ENCODE assay signal across 9 mouse cellular contexts in genomic region chr17:35162121-35162520, GRCm38 (mm10). TPM values are rescaled to one million over a fixed set of nuclear protein-coding genes. Genes with fewer than 3 reads are reported as not detected.
DNase-seq lines count a peak whose midpoint lies in the region; ATAC-seq and TF ChIP-seq lines count a peak whose summit lies in the region.
"Had no signal": no experiment of that assay in that cellular context is flagged by ENCODE, and none has a peak within 500 bp of the region (broad histone marks: within the 10 kb centered on the region; RNA-seq: fewer than 3 reads in every experiment).

No protein-coding gene starts in this region.

- no peaks in the 10 kb centered on the region for H3K27me3 ChIP-seq in kidney, embryonic 15.5 days
- H3K27me3 ChIP-seq in embryonic facial prominence, embryonic 15.5 days, result no peaks in the 10 kb centered on the region
- no peaks in the 10 kb centered on the region for H3K27me3 ChIP-seq in myocyte (ENCODE audit: control insufficient read depth, insufficient read depth, insufficient read length)
- H3K27me3 ChIP-seq: Patski had no signal

- no peak overlapping the region for H3ac ChIP-seq in myocyte (ENCODE audit: control insufficient read depth, insufficient read length)

- H3K9ac ChIP-seq in kidney, embryonic 15.5 days, result peak overlapping the region; percentile 99
- no peak overlapping the region for H3K9ac ChIP-seq in embryonic facial prominence, embryonic 15.5 days

- no peak for TF ChIP-seq POLR2A in myocyte (IDR thresholded peaks at IDR 0.05; ENCODE audit: insufficient read length, low read depth)

- ATAC-seq in kidney, embryonic 15.5 days (replicated peaks; ENCODE audit: low FRiP score), result no peak
- ATAC-seq in embryonic facial prominence, embryonic 15.5 days (ENCODE audit: insufficient number of reproducible peaks, low FRiP score, low TSS enrichment, low read depth), result no peak
- ATAC-seq: Patski had no signal

- intact Hi-C loops in left cerebral cortex, postnatal 25 days (cut with DNase I), result loop anchor here (2.0 kb wide), 1 partner anchor 13 kb away; no protein-coding TSS in a partner anchor

- peak overlapping the region; percentile 89 for H3K4me2 ChIP-seq in kidney, embryonic 15.5 days
- H3K4me2 ChIP-seq in embryonic facial prominence, embryonic 15.5 days (replicated peaks), result peak overlapping the region; percentile 88
- peak overlapping the region; percentile 93 for H3K4me2 ChIP-seq in myocyte (ENCODE audit: low read depth)

- H3K79me2 ChIP-seq in myocyte (ENCODE audit: control insufficient read depth, insufficient read depth), result peaks cover 68% of the 10 kb centered on the region

- H3K4me3 ChIP-seq in kidney, embryonic 15.5 days (replicated peaks), result peak overlapping the region; percentile 84
- H3K4me3 ChIP-seq in embryonic facial prominence, embryonic 15.5 days (replicated peaks), result peak overlapping the region; percentile 100
- H3K4me3 ChIP-seq in myocyte, result peak overlapping the region; percentile 83

- WGBS in kidney, embryonic 15.5 days, result 58% methylated on average over 14 of the region's 14 CpGs
- 67% methylated on average over 14 of the region's 14 CpGs for WGBS in embryonic facial prominence, embryonic 15.5 days

- H3K9me3 ChIP-seq in kidney, embryonic 15.5 days (replicated peaks), result no peaks in the 10 kb centered on the region
- H3K9me3 ChIP-seq in embryonic facial prominence, embryonic 15.5 days (replicated peaks), result no peaks in the 10 kb centered on the region

- no peak for DNase-seq in kidney, postnatal 14 days
- DNase-seq in induced T-regulatory cell, adult 2 months (ENCODE audit: low read depth), result peak; percentile 42
- no peak for DNase-seq in yolk sac, embryonic 10.5 days (ENCODE audit: low spot score)
- DNase-seq in spleen, adult 18-20 months, result no peak
- no peak for DNase-seq in left cerebral cortex, postnatal 25 days (ENCODE audit: low spot score in 2 of 2)

- no peak overlapping the region for H3K27ac ChIP-seq in kidney, embryonic 15.5 days
- H3K27ac ChIP-seq in embryonic facial prominence, embryonic 15.5 days (replicated peaks), result peak overlapping the region; percentile 39

- H3K4me1 ChIP-seq in kidney, embryonic 15.5 days, result peaks cover 32% of the 10 kb centered on the region
- H3K4me1 ChIP-seq in embryonic facial prominence, embryonic 15.5 days, result peaks cover 35% of the 10 kb centered on the region

- H3K36me3 ChIP-seq in kidney, embryonic 15.5 days, result peaks cover 56% of the 10 kb centered on the region
- H3K36me3 ChIP-seq in embryonic facial prominence, embryonic 15.5 days, result peaks cover 53% of the 10 kb centered on the region
- H3K36me3 ChIP-seq in myocyte (ENCODE audit: control insufficient read depth, insufficient read depth), result peaks cover 37% of the 10 kb centered on the region

TF ChIP-seq in myocyte, 11 proteins besides CTCF, POLR2A, EP300 and RAD21:
- no peak for TF ChIP-seq CEBPB (IDR thresholded peaks at IDR 0.05; ENCODE audit: insufficient read depth, poor library complexity, severe bottlenecking)
TF ChIP-seq in myocyte: peak in this region for 0.

RNA-seq across cellular contexts. Expression of gene Prrc2a, which starts 2.6 kb away (rescaled TPM):
- 176 and 209 TPM in 2 replicates for polyA plus RNA-seq in kidney, embryonic 15.5 days (2015; fragmentation: Nextera tagmentation; extraction: Ambion mirVana)
- polyA plus RNA-seq in embryonic facial prominence, embryonic 15.5 days (2015; fragmentation: Nextera tagmentation; extraction: Ambion mirVana), result 179 and 198 TPM in 2 replicates
- 153 TPM for polyA plus RNA-seq in myocyte (2012; fragmentation: generic; extraction: Trizol)
- total RNA-seq in left cerebral cortex, postnatal 25 days (2021), result 100 to 1,000 TPM; 268 to 285 TPM

RNA-seq across cellular contexts. Expression of gene Aif1, which starts 13.7 kb away (rescaled TPM):
- polyA plus RNA-seq in kidney, embryonic 15.5 days (2015; fragmentation: Nextera tagmentation; extraction: Ambion mirVana), result 8.8 and 9.2 TPM in 2 replicates
- polyA plus RNA-seq in embryonic facial prominence, embryonic 15.5 days (2015; fragmentation: Nextera tagmentation; extraction: Ambion mirVana), result 15.5 and 17.5 TPM in 2 replicates
- polyA plus RNA-seq in myocyte (2012; fragmentation: generic; extraction: Trizol), result not detected
- total RNA-seq in left cerebral cortex, postnatal 25 days (2021), result 10 to 100 TPM; 10.8 to 11.1 TPM

RNA-seq across cellular contexts. Expression of gene Lst1, which starts 26.1 kb away (rescaled TPM):
- 12.1 and 13.7 TPM in 2 replicates for polyA plus RNA-seq in kidney, embryonic 15.5 days (2015; fragmentation: Nextera tagmentation; extraction: Ambion mirVana)
- 27.2 and 27.4 TPM in 2 replicates for polyA plus RNA-seq in embryonic facial prominence, embryonic 15.5 days (2015; fragmentation: Nextera tagmentation; extraction: Ambion mirVana)
- polyA plus RNA-seq in myocyte (2012; fragmentation: generic; extraction: Trizol), result 4.3 TPM
- 10 to 100 TPM in 1 of 2 experiments, 1 to 10 TPM in 1; 6.1 to 10.1 TPM for total RNA-seq in left cerebral cortex, postnatal 25 days (2021)
- polyA plus RNA-seq: Patski had no signal

RNA-seq across cellular contexts. Expression of gene Bag6, which starts 27.1 kb away (rescaled TPM):
- polyA plus RNA-seq in kidney, embryonic 15.5 days (2015; fragmentation: Nextera tagmentation; extraction: Ambion mirVana), result 56.1 and 64.9 TPM in 2 replicates
- polyA plus RNA-seq in embryonic facial prominence, embryonic 15.5 days (2015; fragmentation: Nextera tagmentation; extraction: Ambion mirVana), result 57.8 TPM in 2 replicates
- 271 TPM for polyA plus RNA-seq in myocyte (2012; fragmentation: generic; extraction: Trizol)
- 100 to 1,000 TPM; 286 to 292 TPM for total RNA-seq in left cerebral cortex, postnatal 25 days (2021)

RNA-seq across cellular contexts. Expression of gene Apom, which starts 30.3 kb away (rescaled TPM):
- polyA plus RNA-seq in kidney, embryonic 15.5 days (2015; fragmentation: Nextera tagmentation; extraction: Ambion mirVana), result 21.0 and 25.7 TPM in 2 replicates
- polyA plus RNA-seq in embryonic facial prominence, embryonic 15.5 days (2015; fragmentation: Nextera tagmentation; extraction: Ambion mirVana), result 0.17 TPM in 1 of 2 replicates, not detected in the other
- 0.18 TPM for polyA plus RNA-seq in myocyte (2012; fragmentation: generic; extraction: Trizol)
- not detected for total RNA-seq in left cerebral cortex, postnatal 25 days (2021)
